Mouse (Mus musculus) myocyte (in vitro differentiated cells): Measurements from ENCODE around the gene Casz1. TPM values are rescaled to one million over a fixed set of nuclear protein-coding genes. Genes with fewer than 3 reads are reported as not detected.
A peak's percentile ranks its signal among the peaks of the same experiment; 100 is the strongest.

Experiments used
- H3K27me3 ChIP-seq: one replicate; pipeline ENCODE4 v1.6.1; 2011; ENCODE audit not compliant: control insufficient read depth, insufficient read depth, insufficient read length
- H3K36me3 ChIP-seq: one replicate; pipeline ENCODE4 v1.6.1; 2011; ENCODE audit not compliant: control insufficient read depth, insufficient read depth
- H3K4me2 ChIP-seq: one replicate; pipeline ENCODE4 v1.6.1; 2011; ENCODE audit warnings: low read depth, control low read depth
- H3K4me3 ChIP-seq: one replicate; pipeline ENCODE4 v1.5.1; 2011; ENCODE audit warnings: mild to moderate bottlenecking, control low read depth, moderate library complexity
- H3K79me2 ChIP-seq: one replicate; pipeline ENCODE4 v1.6.1; 2011; ENCODE audit not compliant: control insufficient read depth, insufficient read depth
- H3ac ChIP-seq: one replicate; pipeline ENCODE4 v1.6.1; 2011; ENCODE audit not compliant: control insufficient read depth, insufficient read length
- E2F4 ChIP-seq: IDR thresholded peaks from one replicate; pipeline ENCODE4 v1.6.1; 2011; ENCODE audit warnings: mild to moderate bottlenecking, control low read depth, moderate library complexity; ENCODE audit not compliant: insufficient read depth
- MAX ChIP-seq: IDR thresholded peaks from one replicate; pipeline ENCODE4 v1.6.1; 2011; ENCODE audit warnings: low read depth, mild to moderate bottlenecking, control low read depth
- MYOD1 ChIP-seq, 3 experiments: IDR thresholded peaks; one replicate each; pipeline ENCODE4 v1.6.1; 2011; ENCODE audit warnings: control low read depth in 2 of 3, low read depth in 2 of 3, mild to moderate bottlenecking in 2 of 3, moderate library complexity in 1 of 3; ENCODE audit not compliant: insufficient read length in 2 of 3, control insufficient read depth in 1 of 3
- MYOG ChIP-seq, 3 experiments: IDR thresholded peaks; one replicate each; pipeline ENCODE4 v1.6.1; 2011; ENCODE audit warnings: control low read depth in 2 of 3, low read depth in 2 of 3, mild to moderate bottlenecking in 2 of 3; ENCODE audit not compliant: insufficient read length in 2 of 3, control insufficient read depth in 1 of 3, insufficient read depth in 1 of 3
- POLR2A ChIP-seq: IDR thresholded peaks from one replicate; pipeline ENCODE4 v1.6.1; 2011; ENCODE audit warnings: low read depth, mild to moderate bottlenecking, control low read depth, moderate library complexity; ENCODE audit not compliant: insufficient read length
- POLR2AphosphoS2 ChIP-seq: IDR thresholded peaks from one replicate; pipeline ENCODE4 v1.6.1; 2011; ENCODE audit warnings: low read depth, control low read depth; ENCODE audit not compliant: insufficient read length
- REST ChIP-seq: IDR thresholded peaks from one replicate; pipeline ENCODE4 v1.6.1; 2011; ENCODE audit warnings: mild to moderate bottlenecking, control low read depth, moderate library complexity; ENCODE audit not compliant: insufficient read depth, insufficient read length
- SRF ChIP-seq: IDR thresholded peaks from one replicate; pipeline ENCODE4 v1.6.1; 2011; ENCODE audit warnings: low read depth; ENCODE audit not compliant: control insufficient read depth, insufficient read length
- TCF12 ChIP-seq: IDR thresholded peaks from one replicate; pipeline ENCODE4 v1.6.1; 2011; ENCODE audit warnings: mild to moderate bottlenecking, control low read depth; ENCODE audit not compliant: poor library complexity, insufficient read depth, severe bottlenecking
- TCF3 ChIP-seq: IDR thresholded peaks from one replicate; pipeline ENCODE4 v1.6.1; 2011; ENCODE audit warnings: low read depth, control low read depth; ENCODE audit not compliant: insufficient read length
- USF1 ChIP-seq: IDR thresholded peaks from one replicate; pipeline ENCODE4 v1.6.1; 2011; ENCODE audit warnings: low read depth, mild to moderate bottlenecking, control low read depth, moderate library complexity
- polyA plus RNA-seq: library from polyadenylated mRNA; unstranded; fragments of >200 nt; fragmentation: generic; extraction: Trizol; gene quantifications from one replicate; pipeline ENCODE4 v1.2.1, GENCODE M21; 2012; ENCODE audit warnings: missing spikeins

Casz1 gene
- polyA plus RNA-seq, 1 experiment: 11.1 TPM

GRCm38 (mm10) chr4:148951821-148952291 is 147.6 kb downstream of the Casz1 start:
- Histone ChIP-seq H3K36me3 (no peaks in the 10 kb centered on the region), H3K27me3 (no peaks in the 10 kb centered on the region), H3K4me3 (no peak overlapping the region), H3K79me2 (no peaks in the 10 kb centered on the region), H3K4me2 (no peak overlapping the region), H3ac (no peak overlapping the region)
- TF ChIP-seq SRF (no peak), POLR2AphosphoS2 (peak; percentile 50), POLR2A (peak; percentile 41)

- H3K4me2 ChIP-seq: no peak overlapping the region
- H3K36me3 ChIP-seq: no peaks in the 10 kb centered on the region
- no peaks in the 10 kb centered on the region for H3K27me3 ChIP-seq
- no peak overlapping the region for H3K4me3 ChIP-seq
- no peaks in the 10 kb centered on the region for H3K79me2 ChIP-seq
- H3ac ChIP-seq: no peak overlapping the region
- TF ChIP-seq POLR2AphosphoS2 (peak; percentile 34), E2F4 (no peak), MYOG (IDR thresholded peaks at IDR 0.05; ENCODE audit: control insufficient read depth in 1 of 3, insufficient read depth in 1 of 3, insufficient read length in 2 of 3, low read depth in 2 of 3) (no peak)
These were observed 148.3 kb downstream of the Casz1 start for GRCm38 (mm10) chr4:148952328-148953222.

- Histone ChIP-seq H3ac (no peak overlapping the region), H3K4me3 (no peak overlapping the region), H3K27me3 (no peaks in the 10 kb centered on the region), H3K36me3 (no peaks in the 10 kb centered on the region), H3K4me2 (no peak overlapping the region), H3K79me2 (no peaks in the 10 kb centered on the region)
- no peak for TF ChIP-seq MYOG (IDR thresholded peaks at IDR 0.05; ENCODE audit: control insufficient read depth in 1 of 3, insufficient read depth in 1 of 3, insufficient read length in 2 of 3, low read depth in 2 of 3)
- no peak for TF ChIP-seq POLR2AphosphoS2
- TF ChIP-seq E2F4: no peak
- TF ChIP-seq TCF12: no peak
- no peak for TF ChIP-seq USF1
- no peak for TF ChIP-seq MAX
- TF ChIP-seq MYOD1 (IDR thresholded peaks at IDR 0.05; ENCODE audit: control insufficient read depth in 1 of 3, insufficient read length in 2 of 3, low read depth in 2 of 3): no peak
- no peak for TF ChIP-seq REST
- TF ChIP-seq SRF: no peak
- no peak for TF ChIP-seq POLR2A
- TF ChIP-seq TCF3: no peak
These were observed 151.0 kb downstream of the Casz1 start for GRCm38 (mm10) chr4:148955131-148955813.

- no peaks in the 10 kb centered on the region for H3K36me3 ChIP-seq
- H3K4me2 ChIP-seq: no peak overlapping the region
- no peaks in the 10 kb centered on the region for H3K27me3 ChIP-seq
- no peak overlapping the region for H3ac ChIP-seq
- TF ChIP-seq REST: no peak
- no peak for TF ChIP-seq POLR2AphosphoS2
- no peak for TF ChIP-seq MYOD1 (IDR thresholded peaks at IDR 0.05; ENCODE audit: control insufficient read depth in 1 of 3, insufficient read length in 2 of 3, low read depth in 2 of 3)
- no peak for TF ChIP-seq MYOG (IDR thresholded peaks at IDR 0.05; ENCODE audit: control insufficient read depth in 1 of 3, insufficient read depth in 1 of 3, insufficient read length in 2 of 3, low read depth in 2 of 3)
- no peak overlapping the region for H3K4me3 ChIP-seq
- H3K79me2 ChIP-seq: no peaks in the 10 kb centered on the region
These were observed 155.8 kb downstream of the Casz1 start for GRCm38 (mm10) chr4:148960011-148960410.

- no peaks in the 10 kb centered on the region for H3K79me2 ChIP-seq
- H3K27me3 ChIP-seq: no peaks in the 10 kb centered on the region
- H3K4me2 ChIP-seq: no peak overlapping the region
- no peak for TF ChIP-seq SRF
- no peak for TF ChIP-seq USF1
- no peak for TF ChIP-seq POLR2A
- no peak for TF ChIP-seq MAX
- TF ChIP-seq MYOG (IDR thresholded peaks at IDR 0.05; ENCODE audit: control insufficient read depth in 1 of 3, insufficient read depth in 1 of 3, insufficient read length in 2 of 3, low read depth in 2 of 3): no peak
- TF ChIP-seq TCF3: no peak
- no peak for TF ChIP-seq POLR2AphosphoS2
- no peak for TF ChIP-seq REST
- H3K36me3 ChIP-seq: no peaks in the 10 kb centered on the region
- no peak overlapping the region for H3ac ChIP-seq
- H3K4me3 ChIP-seq: no peak overlapping the region
These were observed 156.9 kb downstream of the Casz1 start for GRCm38 (mm10) chr4:148961081-148961480.
